In the genomic region with DNA sequence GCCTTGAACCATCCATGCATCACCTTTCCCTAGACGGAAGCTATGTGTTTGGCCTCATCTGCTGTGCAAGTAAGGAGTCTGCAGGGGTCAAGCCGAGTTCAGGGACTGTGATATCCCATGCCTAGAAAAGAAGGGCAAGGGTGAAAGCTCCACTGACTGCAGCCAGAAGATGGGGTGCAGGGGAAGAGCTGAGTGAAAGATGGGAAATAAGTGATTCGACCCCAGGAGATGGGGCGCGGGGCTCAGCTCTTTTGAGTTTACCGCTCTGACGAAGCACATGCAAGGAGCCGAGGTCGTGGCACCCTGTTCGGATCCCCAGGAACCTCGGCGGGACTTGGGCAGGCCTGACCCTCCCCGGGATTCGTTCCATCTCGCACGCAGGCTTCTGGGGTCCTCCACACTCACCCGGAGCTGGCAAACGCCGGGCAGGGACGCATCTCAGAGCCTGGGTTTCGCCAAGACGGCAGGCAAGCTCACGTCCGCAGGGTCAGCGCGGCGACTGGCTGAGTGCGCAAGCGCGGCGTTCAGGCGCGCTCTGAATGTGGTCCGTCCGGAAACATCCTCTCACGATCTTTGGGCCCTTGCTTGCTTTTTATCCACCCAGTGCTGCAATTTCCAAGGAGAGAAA, we compare ENCODE assay signal across 8 mouse cellular contexts. TPM values are rescaled to one million over a fixed set of nuclear protein-coding genes. Genes with fewer than 3 reads are reported as not detected.
DNase-seq lines count a peak whose midpoint lies in the region; ATAC-seq and TF ChIP-seq lines count a peak whose summit lies in the region.

A gene (minus strand): TSS at position 538 of the 628 bp plus-strand sequence.

- H3K4me3 ChIP-seq in E14TG2a.4 (replicated peaks; ENCODE audit: low read length), result peak within 1 kb of the TSS; percentile 88
- peak within 1 kb of the TSS; percentile 83 for H3K4me3 ChIP-seq in forebrain, embryonic 12.5 days (replicated peaks)
- H3K4me3 ChIP-seq in heart, postnatal 0 days (ENCODE audit: low read depth, low read length), result peak within 1 kb of the TSS; percentile 80
- peak within 1 kb of the TSS; percentile 88 to 96 for H3K4me3 ChIP-seq in liver, embryonic 14.5 days (ENCODE audit: insufficient read depth in 1 of 2, low read depth in 2 of 2, low read length in 2 of 2)
- peak within 1 kb of the TSS; percentile 90 for H3K4me3 ChIP-seq in stomach, embryonic 15.5 days (replicated peaks)

- no peak for TF ChIP-seq CTCF in E14TG2a.4 (conservative IDR thresholded peaks at IDR 0.05; ENCODE audit: low read length)
- TF ChIP-seq CTCF in heart, postnatal 0 days (IDR thresholded peaks at IDR 0.05; ENCODE audit: low read depth), result no peak
- TF ChIP-seq CTCF in liver, embryonic 14.5 days (IDR thresholded peaks at IDR 0.05; ENCODE audit: low read depth), result no peak

- TF ChIP-seq EP300 in heart, postnatal 0 days (IDR thresholded peaks at IDR 0.05; ENCODE audit: low read depth), result no peak
- TF ChIP-seq EP300 in liver, embryonic 14.5 days (IDR thresholded peaks at IDR 0.05; ENCODE audit: low read depth), result no peak

- no peaks in the 10 kb centered on the region for H3K9me3 ChIP-seq in E14TG2a.4 (ENCODE audit: low read length)
- H3K9me3 ChIP-seq in forebrain, embryonic 12.5 days, result no peaks in the 10 kb centered on the region
- no peaks in the 10 kb centered on the region for H3K9me3 ChIP-seq in heart, postnatal 0 days (replicated peaks; ENCODE audit: control insufficient read depth, low read length)
- no peaks in the 10 kb centered on the region for H3K9me3 ChIP-seq in liver, embryonic 14.5 days (ENCODE audit: control insufficient read depth, low read length)
- H3K9me3 ChIP-seq in stomach, embryonic 15.5 days, result no peaks in the 10 kb centered on the region

- peak within 1 kb of the TSS; percentile 71 for H3K27ac ChIP-seq in forebrain, embryonic 12.5 days
- H3K27ac ChIP-seq in heart, postnatal 0 days (ENCODE audit: low read depth), result peak within 1 kb of the TSS; percentile 84
- H3K27ac ChIP-seq in liver, embryonic 14.5 days, result no peak within 1 kb of the TSS
- H3K27ac ChIP-seq in stomach, embryonic 15.5 days, result peak within 1 kb of the TSS; percentile 67; the same call in 1 of the 2 replicates

- peak within 1 kb of the TSS; percentile 63 for H3K4me2 ChIP-seq in forebrain, embryonic 12.5 days
- peak within 1 kb of the TSS; percentile 85 for H3K4me2 ChIP-seq in heart, postnatal 0 days (ENCODE audit: low read depth, low read length)
- peak within 1 kb of the TSS; percentile 82 for H3K4me2 ChIP-seq in liver, embryonic 14.5 days (ENCODE audit: low read depth)
- H3K4me2 ChIP-seq in stomach, embryonic 15.5 days, result peak within 1 kb of the TSS; percentile 66

- peak; percentile 95 for ATAC-seq in forebrain, embryonic 12.5 days (ENCODE audit: low FRiP score)
- ATAC-seq in heart, postnatal 0 days (ENCODE audit: insufficient read depth, low read depth), result peak; percentile 93
- peak; percentile 87 for ATAC-seq in liver, embryonic 14.5 days (ENCODE audit: insufficient read depth)
- ATAC-seq in stomach, embryonic 15.5 days (ENCODE audit: insufficient read depth, low FRiP score, low read depth), result peak; percentile 84

- DNase-seq in c-Kit-positive CD71-positive TER-119-positive erythroid progenitor cells, embryonic 14.5 days (ENCODE audit: low spot score), result peak; percentile 76
- DNase-seq in heart, postnatal 0 days (ENCODE audit: low spot score), result peak; percentile 49
- DNase-seq in kidney, postnatal 36 days, result peak; percentile 73 to 84
- DNase-seq in liver, embryonic 14.5 days (ENCODE audit: low read depth in 3 of 3, low spot score in 3 of 3), result peak; percentile 43 to 51 (median 49)
- DNase-seq in neural tube, embryonic 10.5 days (ENCODE audit: extremely low spot score, low spot score), result peak; percentile 86

- H3K4me1 ChIP-seq in E14TG2a.4 (replicated peaks; ENCODE audit: low read depth, low read length), result peaks cover 11% of the 10 kb centered on the region
- peaks cover 10% of the 10 kb centered on the region for H3K4me1 ChIP-seq in forebrain, embryonic 12.5 days
- H3K4me1 ChIP-seq in heart, postnatal 0 days (ENCODE audit: control insufficient read depth, insufficient read depth), result peaks cover 11% of the 10 kb centered on the region
- peaks cover 0 to 4% of the 10 kb centered on the region in 2 experiments; a peak in 3 of 4 replicates for H3K4me1 ChIP-seq in liver, embryonic 14.5 days (replicated peaks; ENCODE audit: control insufficient read depth in 2 of 2, insufficient read depth in 2 of 2, low read length in 1 of 2)
- peaks cover 7% of the 10 kb centered on the region; the same call in 1 of the 2 replicates for H3K4me1 ChIP-seq in stomach, embryonic 15.5 days

- H3K36me3 ChIP-seq in E14TG2a.4 (ENCODE audit: insufficient read depth, low read length), result peaks cover 14% of the 10 kb centered on the region
- peaks cover 12% of the 10 kb centered on the region for H3K36me3 ChIP-seq in forebrain, embryonic 12.5 days (replicated peaks)
- peaks cover 13% of the 10 kb centered on the region for H3K36me3 ChIP-seq in heart, postnatal 0 days (replicated peaks; ENCODE audit: control insufficient read depth, insufficient read depth, low read length)
- H3K36me3 ChIP-seq in liver, embryonic 14.5 days (replicated peaks; ENCODE audit: control insufficient read depth, insufficient read depth, low read depth), result peaks cover 5% of the 10 kb centered on the region
- peaks cover 6% of the 10 kb centered on the region for H3K36me3 ChIP-seq in stomach, embryonic 15.5 days

- WGBS in forebrain, embryonic 12.5 days, result under 1% methylated on average over 36 of the region's 36 CpGs
- WGBS in heart, postnatal 0 days, result under 1% methylated on average over 36 of the region's 36 CpGs
- under 1% methylated on average over 36 of the region's 36 CpGs for WGBS in liver, embryonic 14.5 days (ENCODE audit: insufficient replicate concordance)
- WGBS in stomach, embryonic 15.5 days, result 1% methylated on average over 36 of the region's 36 CpGs

- H3K9ac ChIP-seq in forebrain, embryonic 12.5 days, result peak within 1 kb of the TSS; percentile 82
- H3K9ac ChIP-seq in heart, postnatal 0 days (replicated peaks; ENCODE audit: low read depth, low read length), result peak within 1 kb of the TSS; percentile 95
- peak within 1 kb of the TSS; percentile 92 for H3K9ac ChIP-seq in liver, embryonic 14.5 days (replicated peaks)
- H3K9ac ChIP-seq in stomach, embryonic 15.5 days, result peak within 1 kb of the TSS; percentile 67

- peaks cover 3% of the 10 kb centered on the region; the same call in 1 of the 2 replicates for H3K27me3 ChIP-seq in E14TG2a.4 (ENCODE audit: insufficient read depth, low read length)
- no peaks in the 10 kb centered on the region for H3K27me3 ChIP-seq in forebrain, embryonic 12.5 days
- no peaks in the 10 kb centered on the region for H3K27me3 ChIP-seq in heart, postnatal 0 days (ENCODE audit: control insufficient read depth, insufficient read depth, low read length)
- no peaks in the 10 kb centered on the region for H3K27me3 ChIP-seq in liver, embryonic 14.5 days (ENCODE audit: control insufficient read depth, insufficient read depth, low read length)
- H3K27me3 ChIP-seq in stomach, embryonic 15.5 days (replicated peaks), result no peaks in the 10 kb centered on the region

RNA-seq across cellular contexts. Expression of the gene that starts here (rescaled TPM):
- 4.8 and 4.9 TPM in 2 replicates for polyA plus RNA-seq in forebrain, embryonic 12.5 days (2016; fragmentation: Nextera tagmentation; extraction: Ambion mirVana)
- total RNA-seq in heart, postnatal 0 days (2014; rRNA removed; ENCODE audit: low replicate concordance), result 6.7 and 7.3 TPM in 2 replicates
- polyA plus RNA-seq in heart, postnatal 0 days (2015; fragmentation: Nextera tagmentation; extraction: Ambion mirVana), result 2.9 and 3.3 TPM in 2 replicates
- 1.4 and 2.5 TPM in 2 replicates for polyA plus RNA-seq in liver, embryonic 14.5 days (2012; rRNA removed)
- polyA plus RNA-seq in liver, embryonic 14.5 days (2014; fragmentation: Nextera tagmentation; extraction: Ambion mirVana), result 1.5 and 1.9 TPM in 2 replicates
- polyA plus RNA-seq in stomach, embryonic 15.5 days (2015; fragmentation: Nextera tagmentation; extraction: Ambion mirVana), result 4.0 and 4.4 TPM in 2 replicates
